Mouse (Mus musculus): ENCODE measurements around the gene Fcamr. TPM values are rescaled to one million over a fixed set of nuclear protein-coding genes. Genes with fewer than 3 reads are reported as not detected.

Fcamr gene
- polyA plus RNA-seq (2012; fragmentation: generic; extraction: Trizol), result not detected

GRCm38 (mm10) chr1:130800602-130801001, at the start of gene Fcamr:
Gene Fcamr, plus strand, starts transcription at chr1:130800902.

GRCm38 (mm10) chr1:130826448-130826847, 25.7 kb downstream of the Fcamr start, which contains the start of gene Pigr:
Gene Pigr, plus strand, starts transcription at chr1:130826684.

Other genes starting within 250 kb of the Fcamr start
- not detected for gene Zp3r, start 171.3 kb upstream of the Fcamr start, polyA plus RNA-seq (2012; fragmentation: generic; extraction: Trizol)
- gene C4bp, start 139.3 kb upstream of the Fcamr start, polyA plus RNA-seq (2012; fragmentation: generic; extraction: Trizol), result not detected
- gene Gm29427, start 85.1 kb upstream of the Fcamr start, polyA plus RNA-seq (2012; fragmentation: generic; extraction: Trizol), result not detected
- under 1 TPM; 0.08 to 0.60 TPM for gene Yod1, start 83.6 kb upstream of the Fcamr start, polyA plus RNA-seq (2012; fragmentation: generic; extraction: Trizol)
- gene Pfkfb2, start 71.6 kb upstream of the Fcamr start, polyA plus RNA-seq (2012; fragmentation: generic; extraction: Trizol), result 1 to 10 TPM in 1 of 2 experiments, under 1 TPM in 1; 0.26 to 3.4 TPM
- 1 to 10 TPM in 1 of 2 experiments, under 1 TPM in 1; 0.54 to 2.2 TPM for gene AA986860, start 68.9 kb upstream of the Fcamr start, polyA plus RNA-seq (2012; fragmentation: generic; extraction: Trizol)
- not detected for gene Pigr, start 25.8 kb downstream of the Fcamr start, polyA plus RNA-seq (2012; fragmentation: generic; extraction: Trizol)
- gene Fcmr, start 64.8 kb downstream of the Fcamr start, polyA plus RNA-seq (2012; fragmentation: generic; extraction: Trizol), result not detected
- gene Il24, start 86.6 kb downstream of the Fcamr start, polyA plus RNA-seq (2012; fragmentation: generic; extraction: Trizol), result not detected
- gene Il20, start 110.5 kb downstream of the Fcamr start, polyA plus RNA-seq (2012; fragmentation: generic; extraction: Trizol), result not detected
- under 1 TPM in 1 of 2 experiments, not detected in 1; 0.07 TPM for gene Il19, start 139.2 kb downstream of the Fcamr start, polyA plus RNA-seq (2012; fragmentation: generic; extraction: Trizol)
- not detected for gene Il10, start 218.9 kb downstream of the Fcamr start, polyA plus RNA-seq (2012; fragmentation: generic; extraction: Trizol)